Mouse (Mus musculus): ENCODE results near the gene Ankra2. TPM values are rescaled to one million over a fixed set of nuclear protein-coding genes. Genes with fewer than 3 reads are reported as not detected.

Gene Ankra2
- 10 to 100 TPM; 19.4 to 25.6 (median 24.6) TPM for polyA plus RNA-seq (2017; shearing (Covaris generic))

GRCm38 (mm10) chr13:98262636-98263457, at the start of gene Ankra2, which contains the start of gene Utp15:
TSS of gene Ankra2 (plus strand) at chr13:98263074.
TSS of gene Utp15 (minus strand) at chr13:98263041.
- peak; percentile 93 for ATAC-seq

GRCm38 (mm10) chr13:98222848-98223247, 40.0 kb upstream of the Ankra2 start:
- ATAC-seq = no peak

- ATAC-seq = no peak
These were observed 36.6 kb upstream of the Ankra2 start for GRCm38 (mm10) chr13:98226225-98226624.

GRCm38 (mm10) chr13:98230511-98230910, 32.4 kb upstream of the Ankra2 start:
- ATAC-seq = no peak

GRCm38 (mm10) chr13:98235451-98235850, 27.4 kb upstream of the Ankra2 start:
- no peak for ATAC-seq

GRCm38 (mm10) chr13:98239978-98240641, 22.8 kb upstream of the Ankra2 start:
- ATAC-seq = no peak

- no peak for ATAC-seq
These were observed 21.2 kb upstream of the Ankra2 start for GRCm38 (mm10) chr13:98241531-98242282.

- no peak for ATAC-seq
These were observed 18.1 kb upstream of the Ankra2 start for GRCm38 (mm10) chr13:98244571-98245350.

GRCm38 (mm10) chr13:98245386-98245785, 17.5 kb upstream of the Ankra2 start:
- no peak for ATAC-seq

GRCm38 (mm10) chr13:98249594-98249993, 13.3 kb upstream of the Ankra2 start:
- ATAC-seq = no peak

- ATAC-seq = no peak
These were observed 8.0 kb upstream of the Ankra2 start for GRCm38 (mm10) chr13:98254921-98255320.

GRCm38 (mm10) chr13:98263458-98263987, 649 bp downstream of the Ankra2 start:
- ATAC-seq = no peak

- no peak for ATAC-seq
These were observed 1.2 kb downstream of the Ankra2 start for GRCm38 (mm10) chr13:98264111-98264510.

- no peak for ATAC-seq
These were observed 11.1 kb downstream of the Ankra2 start for GRCm38 (mm10) chr13:98274023-98274422.

- ATAC-seq = no peak
These were observed 12.8 kb downstream of the Ankra2 start for GRCm38 (mm10) chr13:98275646-98276045.

- ATAC-seq = no peak
These were observed 13.4 kb downstream of the Ankra2 start for GRCm38 (mm10) chr13:98276253-98276652.

- ATAC-seq = no peak
These were observed 14.6 kb downstream of the Ankra2 start for GRCm38 (mm10) chr13:98277501-98277900.

- ATAC-seq = no peak
These were observed 16.8 kb downstream of the Ankra2 start, which contains the start of gene Gm21976 for GRCm38 (mm10) chr13:98279686-98280085. TSS of gene Gm21976 (plus strand) at chr13:98279887.

- no peak for ATAC-seq
These were observed 18.2 kb downstream of the Ankra2 start for GRCm38 (mm10) chr13:98280990-98281650.

GRCm38 (mm10) chr13:98290719-98291118, 27.8 kb downstream of the Ankra2 start:
- ATAC-seq = no peak

GRCm38 (mm10) chr13:98291712-98292111, 28.8 kb downstream of the Ankra2 start:
- ATAC-seq = no peak
